Mouse (Mus musculus) olfactory bulb, adult 2 months (tissue): ENCODE measurements around the gene Zfr2.

ENCODE experiments used
- CTCF ChIP-seq: fragments of 200-500 bp; IDR thresholded peaks from 2 replicates; pipeline ENCODE4 v1.5.1; 2012; ENCODE audit warnings: low read depth, mild to moderate bottlenecking, low read length, moderate library complexity; ENCODE audit not compliant: insufficient read depth
- POLR2A ChIP-seq: fragments of 200-500 bp; IDR thresholded peaks from 2 replicates; pipeline ENCODE4 v1.6.1; 2012; ENCODE audit warnings: mild to moderate bottlenecking, low read depth, low read length, moderate library complexity; ENCODE audit not compliant: insufficient read depth

GRCm38 (mm10) chr10:81196470-81197065, 36.4 kb upstream of the Zfr2 start:
- no peak for TF ChIP-seq POLR2A
- TF ChIP-seq CTCF = no peak
